Mouse (Mus musculus) heart, adult 2 months (tissue): ENCODE data around the gene Zkscan17.

Source experiments
- CTCF ChIP-seq: fragments of 200-600 bp; IDR thresholded peaks from 2 replicates; pipeline ENCODE4 v1.8.1; 2022; ENCODE audit warnings: antibody characterized with exemption, mild to moderate bottlenecking, moderate library complexity
- POLR2A ChIP-seq: fragments of 200-500 bp; IDR thresholded peaks from 2 replicates; pipeline ENCODE4 v1.6.1; 2011; ENCODE audit warnings: mild to moderate bottlenecking, low read depth, low read length, control low read depth; ENCODE audit not compliant: insufficient read depth

DNA sequence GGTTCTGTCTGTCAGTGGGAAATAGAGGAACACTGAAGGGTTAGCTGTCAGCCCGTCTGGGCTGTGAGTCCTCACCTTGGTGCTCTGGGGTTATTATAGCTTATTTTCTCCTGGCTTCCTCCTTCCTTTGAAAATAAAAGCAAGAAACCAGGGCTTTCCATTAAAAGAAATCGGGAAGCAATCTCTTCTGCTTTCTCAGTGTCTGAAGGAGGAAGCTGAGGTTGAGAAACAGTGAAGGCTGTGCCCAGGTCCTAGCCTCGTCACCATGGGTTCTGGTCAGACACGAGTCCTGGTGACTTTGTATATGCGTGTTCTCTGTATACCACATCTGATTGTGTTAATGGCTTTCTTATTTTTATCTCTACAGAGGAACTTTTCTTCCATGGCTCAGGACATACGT is 15.9 kb upstream of the Zkscan17 start:
- TF ChIP-seq POLR2A (no peak), CTCF (no peak)
